Mouse (Mus musculus): ENCODE data around the gene Gtse1. TPM values are rescaled to one million over a fixed set of nuclear protein-coding genes. Genes with fewer than 3 reads are reported as not detected.

Gtse1 gene
- total RNA-seq, 2 experiments from 2014 or later = 0.42 to 0.54 TPM

DNA sequence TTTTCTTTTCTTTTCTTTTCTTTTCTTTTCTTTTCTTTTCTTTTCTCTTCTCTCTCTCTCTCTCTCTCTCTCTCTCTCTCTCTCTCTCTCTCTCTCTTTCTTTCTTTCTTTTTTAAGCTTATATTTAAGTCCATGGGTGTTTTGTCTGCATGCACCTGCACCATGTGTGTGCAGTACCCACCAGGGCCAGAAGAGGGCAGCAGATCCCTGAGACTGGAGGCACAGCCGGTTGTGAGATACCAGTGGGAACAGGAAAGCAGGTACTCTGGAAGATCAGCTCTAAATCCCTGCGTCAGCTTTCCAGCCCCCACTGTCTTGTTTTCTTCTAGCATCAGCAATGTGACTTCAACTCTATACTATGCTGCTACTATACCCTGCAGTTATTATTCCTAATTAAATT, 54.1 kb downstream of the Gtse1 start:
- peak; percentile 68 for TF ChIP-seq CTCF (conservative IDR thresholded peaks at IDR 0.05)
- H3K27ac ChIP-seq = no peak overlapping the region
- no peak overlapping the region for H3K4me3 ChIP-seq
- DNase-seq (ENCODE audit: low spot score in 2 of 2) = peak in 1 of 2 experiments; percentile 62

DNA sequence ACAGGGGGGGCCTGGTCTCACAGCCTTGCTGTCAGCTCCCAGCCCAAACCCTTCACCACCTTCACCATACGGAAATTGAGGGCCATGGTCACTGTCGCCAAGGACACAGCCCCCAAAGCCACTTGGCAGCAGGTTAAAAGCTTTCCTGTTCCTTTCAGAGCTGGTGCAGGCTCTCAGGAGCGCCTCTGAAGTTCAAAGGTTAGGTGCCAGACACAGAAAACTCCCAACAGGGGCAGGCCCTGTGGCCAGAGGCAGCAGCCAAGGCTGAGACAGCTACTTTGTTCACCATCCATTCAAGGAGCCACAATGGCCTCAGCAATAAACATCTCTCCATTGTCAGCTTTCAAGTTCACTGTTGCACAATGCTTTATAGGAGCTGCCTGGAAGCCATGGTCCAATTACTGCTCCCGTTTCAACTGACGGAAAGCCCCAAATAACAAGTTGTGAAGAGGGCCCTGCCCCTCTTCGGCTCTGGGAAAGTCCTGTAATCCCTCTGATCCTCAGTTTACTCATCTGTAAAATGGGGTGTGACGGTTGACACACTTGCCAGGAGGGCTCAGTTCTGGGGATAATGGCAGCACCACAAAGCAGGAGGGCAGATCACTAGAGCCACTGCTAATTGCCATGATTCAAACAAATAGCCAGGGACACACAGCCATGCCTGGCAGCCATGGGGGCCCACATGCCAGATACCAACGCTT, 59.8 kb downstream of the Gtse1 start:
- Histone ChIP-seq H3K27ac (no peak overlapping the region), H3K4me3 (no peak overlapping the region)
- no peak for DNase-seq (ENCODE audit: low spot score in 2 of 2)
- TF ChIP-seq CTCF (conservative IDR thresholded peaks at IDR 0.05) = no peak

DNA sequence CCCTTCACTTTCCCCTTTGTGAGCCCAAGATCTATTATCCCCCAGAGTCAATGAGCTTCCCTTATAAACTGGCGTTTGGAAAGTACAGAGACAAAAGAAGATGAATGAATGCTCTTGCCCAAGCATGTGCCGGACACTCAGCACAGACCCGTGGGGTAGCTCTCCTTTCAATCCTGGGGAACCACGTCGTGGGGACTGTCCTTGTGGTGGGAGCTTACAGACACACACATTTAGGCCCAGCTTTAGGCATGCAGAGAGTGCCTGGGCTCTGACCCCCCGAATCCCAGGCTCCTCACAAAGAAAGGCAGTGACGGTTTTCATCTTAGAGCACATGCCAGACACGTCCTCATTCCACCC, 60.3 kb downstream of the Gtse1 start:
- no peak for TF ChIP-seq CTCF (conservative IDR thresholded peaks at IDR 0.05)
- H3K27ac ChIP-seq = no peak overlapping the region

DNA sequence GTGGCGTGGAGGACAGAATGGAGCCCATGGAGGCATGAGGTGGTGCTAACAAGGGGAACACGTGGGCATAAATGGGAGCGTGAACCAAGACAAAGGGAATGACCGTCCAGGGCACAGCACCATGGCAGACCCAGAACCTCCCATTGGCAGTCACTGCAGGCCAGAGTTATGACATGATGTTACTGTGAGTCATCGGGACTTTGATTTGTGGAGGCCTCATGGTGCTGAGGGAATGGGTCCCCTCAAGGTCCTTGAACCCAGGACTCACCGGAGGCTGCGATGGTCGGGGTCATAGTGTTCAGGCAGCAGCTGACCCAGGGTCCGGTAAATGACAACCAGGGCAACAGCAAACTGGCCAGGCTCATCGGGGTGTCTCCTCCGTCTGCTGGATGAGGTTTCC, 62.3 kb downstream of the Gtse1 start:
- no peak overlapping the region for H3K4me3 ChIP-seq
- TF ChIP-seq CTCF (conservative IDR thresholded peaks at IDR 0.05) = no peak
- no peak for DNase-seq (ENCODE audit: low spot score in 2 of 2)
- no peak overlapping the region for H3K27ac ChIP-seq

More for the DNA sequence above, 60.3 kb downstream of the Gtse1 start:
- no peak overlapping the region for H3K4me3 ChIP-seq
- DNase-seq (ENCODE audit: low spot score in 2 of 2) = no peak

Other genes with a start within 250 kb of the Gtse1 start
- 1 to 10 TPM; 3.1 to 3.9 TPM for gene Ppara, start 124.8 kb upstream of the Gtse1 start, total RNA-seq (2021)
- gene Cdpf1, start 48.0 kb upstream of the Gtse1 start, total RNA-seq (2021) = 10 to 100 TPM; 18.6 to 22.3 TPM
- gene Pkdrej, start 38.0 kb upstream of the Gtse1 start, total RNA-seq (2021) = under 1 TPM; 0.74 to 0.81 TPM
- gene Ttc38, start 27.4 kb upstream of the Gtse1 start, total RNA-seq (2021) = 1 to 10 TPM; 5.7 to 6.5 TPM
- 10 to 100 TPM; 36.9 to 41.5 TPM for gene Trmu, start 19.6 kb downstream of the Gtse1 start, total RNA-seq (2021)
- gene Celsr1, start 174.0 kb downstream of the Gtse1 start, total RNA-seq (2021) = 1 to 10 TPM; 5.5 to 5.8 TPM
- gene Gramd4, start 197.9 kb downstream of the Gtse1 start, total RNA-seq (2021) = 10 to 100 TPM; 24.8 to 28.7 TPM